Mouse (Mus musculus) heart, embryonic 16.5 days (tissue): ENCODE measurements at regions not wholly inside any gene's neighbourhood (a gene's known extent, or its start where the extent isn't known, plus 50 kb on each side); places are given as distances from the start of the nearest gene placed in this dataset.

Source experiments
- ATAC-seq: fragments of 200-750 bp; cut with Nextera tagmentation; replicated peaks from 2 replicates; pipeline ENCODE4 v1.8.0; 2017; ENCODE audit warnings: moderate number of reproducible peaks; ENCODE audit not compliant: insufficient read depth, low FRiP score; ENCODE audit errors: extremely low read depth
- H3K27ac ChIP-seq: fragments of 300-500 bp; sonication (generic); 2 replicates; pipeline ENCODE4 v1.5.1; 2014; ENCODE audit warnings: mild to moderate bottlenecking, low read length, control low read depth, moderate library complexity
- H3K27me3 ChIP-seq: fragments of 300-500 bp; sonication (generic); 2 replicates; pipeline ENCODE4 v1.6.1; 2014; ENCODE audit warnings: low read length, mixed read lengths; ENCODE audit not compliant: control insufficient read depth, insufficient read depth
- H3K36me3 ChIP-seq: fragments of 300-500 bp; sonication (generic); 2 replicates; pipeline ENCODE4 v1.6.1; 2014; ENCODE audit not compliant: control insufficient read depth, insufficient read depth
- H3K4me1 ChIP-seq: fragments of 300-500 bp; sonication (generic); 2 replicates; pipeline ENCODE4 v1.6.1; 2014; ENCODE audit warnings: low read length, mixed read lengths; ENCODE audit not compliant: control insufficient read depth, insufficient read depth
- H3K4me2 ChIP-seq: fragments of 300-500 bp; sonication (generic); 2 replicates; pipeline ENCODE4 v1.6.1; 2014; ENCODE audit warnings: low read depth, mild to moderate bottlenecking, control low read depth, low read length
- H3K4me3 ChIP-seq: fragments of 300-500 bp; sonication (generic); 2 replicates; pipeline ENCODE4 v1.5.1; 2014; ENCODE audit warnings: mild to moderate bottlenecking, control low read depth, low read length
- H3K9ac ChIP-seq: fragments of 300-500 bp; sonication (generic); 2 replicates; pipeline ENCODE4 v1.6.1; 2014; ENCODE audit warnings: low read length, control low read depth
- H3K9me3 ChIP-seq: fragments of 300-500 bp; sonication (generic); replicated peaks from 2 replicates; pipeline ENCODE4 v1.6.1; 2016; ENCODE audit warnings: low read length; ENCODE audit not compliant: control insufficient read depth
- WGBS: fragments of 180-500 bp; shearing (Covaris S2); extraction: QIAGEN DNeasy Blood & Tissue Kit; methylation state at CpG from one replicate; pipeline ENCODE4 v1.1.7; 2014; 5-methylcytosine and 5-hydroxymethylcytosine counted together

GRCm38 (mm10) chr5:126862078-126862477 lies 379.5 kb upstream of the Tmem132c start:
- H3K9me3 ChIP-seq: no peaks in the 10 kb centered on the region
- H3K4me1 ChIP-seq: no peaks in the 10 kb centered on the region
- 78% methylated on average over 1 of the region's 1 CpGs for WGBS
- ATAC-seq: no peak
- H3K4me2 ChIP-seq: no peak overlapping the region
- H3K9ac ChIP-seq: no peak overlapping the region
- H3K27ac ChIP-seq: no peak overlapping the region
- no peaks in the 10 kb centered on the region for H3K36me3 ChIP-seq
- no peaks in the 10 kb centered on the region for H3K27me3 ChIP-seq
- H3K4me3 ChIP-seq: no peak overlapping the region

- H3K4me2 ChIP-seq: no peak overlapping the region
- no peak for ATAC-seq
- H3K9ac ChIP-seq: no peak overlapping the region
- peaks cover 3% of the 10 kb centered on the region; the same call in 1 of the 2 replicates for H3K4me1 ChIP-seq
- 0 out of 2 replicates have a peak overlapping the region, but pooled peaks have one; percentile 21 for H3K27ac ChIP-seq
- H3K4me3 ChIP-seq: no peak overlapping the region
- H3K9me3 ChIP-seq: no peaks in the 10 kb centered on the region
- WGBS: 32% methylated on average over 1 of the region's 1 CpGs
- H3K36me3 ChIP-seq: no peaks in the 10 kb centered on the region
- no peaks in the 10 kb centered on the region for H3K27me3 ChIP-seq
Observed at GRCm38 (mm10) chr5:126875842-126876241, 365.8 kb upstream of the Tmem132c start.

GRCm38 (mm10) chr5:126890710-126891109 lies 350.9 kb upstream of the Tmem132c start:
- ATAC-seq: peak; percentile 72

GRCm38 (mm10) chr5:126893063-126893462 lies 348.5 kb upstream of the Tmem132c start:
- H3K27ac ChIP-seq: no peak overlapping the region
- ATAC-seq: no peak
- no peak overlapping the region for H3K4me3 ChIP-seq
- no peaks in the 10 kb centered on the region for H3K36me3 ChIP-seq
- H3K4me1 ChIP-seq: peaks cover 10% of the 10 kb centered on the region
- 87% methylated on average over 4 of the region's 4 CpGs for WGBS
- H3K4me2 ChIP-seq: no peak overlapping the region
- peaks cover 13% of the 10 kb centered on the region for H3K9me3 ChIP-seq
- H3K27me3 ChIP-seq: no peaks in the 10 kb centered on the region
- H3K9ac ChIP-seq: no peak overlapping the region

More at GRCm38 (mm10) chr5:126890710-126891109, 350.9 kb upstream of the Tmem132c start:
- H3K4me3 ChIP-seq: no peak overlapping the region
- H3K4me1 ChIP-seq: peaks cover 10% of the 10 kb centered on the region
- peak overlapping the region; percentile 78 for H3K27ac ChIP-seq
- peaks cover 7% of the 10 kb centered on the region; the same call in 1 of the 2 replicates for H3K9me3 ChIP-seq
- no peak overlapping the region for H3K9ac ChIP-seq
- no peaks in the 10 kb centered on the region for H3K27me3 ChIP-seq
- H3K4me2 ChIP-seq: peak overlapping the region; percentile 21; the same call in 1 of the 2 replicates
- WGBS: 38% methylated on average over 1 of the region's 1 CpGs
- no peaks in the 10 kb centered on the region for H3K36me3 ChIP-seq

GRCm38 (mm10) chr5:126910084-126910483 lies 331.5 kb upstream of the Tmem132c start:
- ATAC-seq: no peak

GRCm38 (mm10) chr5:126917300-126917699 lies 324.3 kb upstream of the Tmem132c start:
- H3K9me3 ChIP-seq: no peaks in the 10 kb centered on the region
- H3K4me3 ChIP-seq: no peak overlapping the region
- H3K27ac ChIP-seq: no peak overlapping the region
- H3K9ac ChIP-seq: no peak overlapping the region
- H3K27me3 ChIP-seq: no peaks in the 10 kb centered on the region
- H3K4me2 ChIP-seq: no peak overlapping the region
- H3K36me3 ChIP-seq: no peaks in the 10 kb centered on the region
- no peaks in the 10 kb centered on the region for H3K4me1 ChIP-seq
- WGBS: 66% methylated on average over 7 of the region's 7 CpGs
- no peak for ATAC-seq

More at GRCm38 (mm10) chr5:126910084-126910483, 331.5 kb upstream of the Tmem132c start:
- no peak overlapping the region for H3K9ac ChIP-seq
- no peaks in the 10 kb centered on the region for H3K36me3 ChIP-seq
- no peaks in the 10 kb centered on the region for H3K9me3 ChIP-seq
- H3K4me1 ChIP-seq: no peaks in the 10 kb centered on the region
- H3K27me3 ChIP-seq: no peaks in the 10 kb centered on the region
- no peak overlapping the region for H3K4me2 ChIP-seq
- no peak overlapping the region for H3K27ac ChIP-seq
- WGBS: 83% methylated on average over 2 of the region's 2 CpGs
- no peak overlapping the region for H3K4me3 ChIP-seq

- Histone ChIP-seq H3K36me3 (no peaks in the 10 kb centered on the region), H3K27me3 (no peaks in the 10 kb centered on the region), H3K4me1 (no peaks in the 10 kb centered on the region), H3K27ac (no peak overlapping the region), H3K9ac (no peak overlapping the region), H3K4me2 (no peak overlapping the region), H3K9me3 (no peaks in the 10 kb centered on the region), H3K4me3 (no peak overlapping the region)
- no peak for ATAC-seq
- 40% methylated on average over 2 of the region's 2 CpGs for WGBS
Observed at GRCm38 (mm10) chr5:126933466-126933865, 308.1 kb upstream of the Tmem132c start.

GRCm38 (mm10) chr5:126944861-126945260 lies 296.7 kb upstream of the Tmem132c start:
- H3K36me3 ChIP-seq: no peaks in the 10 kb centered on the region
- H3K27ac ChIP-seq: no peak overlapping the region
- no peak overlapping the region for H3K4me3 ChIP-seq
- no peaks in the 10 kb centered on the region for H3K27me3 ChIP-seq
- peaks cover 8% of the 10 kb centered on the region for H3K9me3 ChIP-seq
- no peak overlapping the region for H3K9ac ChIP-seq
- 57% methylated on average over 7 of the region's 7 CpGs for WGBS
- no peaks in the 10 kb centered on the region for H3K4me1 ChIP-seq
- no peak overlapping the region for H3K4me2 ChIP-seq
- ATAC-seq: peak; percentile 28; the same call in 1 of the 2 replicates

- Histone ChIP-seq H3K4me1 (no peaks in the 10 kb centered on the region), H3K27me3 (no peaks in the 10 kb centered on the region), H3K9me3 (peaks cover 3% of the 10 kb centered on the region), H3K4me2 (no peak overlapping the region), H3K36me3 (no peaks in the 10 kb centered on the region), H3K4me3 (no peak overlapping the region), H3K9ac (no peak overlapping the region), H3K27ac (no peak overlapping the region)
- 69% methylated on average over 5 of the region's 5 CpGs for WGBS
- no peak for ATAC-seq
Observed at GRCm38 (mm10) chr5:126954189-126954588, 287.4 kb upstream of the Tmem132c start.
